Mouse (Mus musculus) heart, embryonic 10.5 days (tissue): ENCODE results near the gene Pofut1. TPM values are rescaled to one million over a fixed set of nuclear protein-coding genes. Genes with fewer than 3 reads are reported as not detected.
"Not testable (repeated sequence)": the region's sequence is repeated elsewhere in the genome, so short reads cannot be mapped to it uniquely, and the experiment has no call there.

Experiments used
- DNase-seq: peaks from one replicate; pipeline ENCODE4 v3.0.0-alpha.2; 2017; ENCODE audit warnings: low spot score
- H3K27ac ChIP-seq: fragments of 300-500 bp; sonication (generic); 2 replicates; pipeline ENCODE4 v1.5.1; 2016; ENCODE audit warnings: mild to moderate bottlenecking
- H3K27me3 ChIP-seq: fragments of 300-500 bp; sonication (generic); 2 replicates; pipeline ENCODE4 v1.6.1; 2016; ENCODE audit warnings: mild to moderate bottlenecking; ENCODE audit not compliant: poor library complexity, insufficient read depth, severe bottlenecking
- H3K36me3 ChIP-seq: fragments of 300-500 bp; sonication (generic); 2 replicates; pipeline ENCODE4 v1.6.1; 2016; ENCODE audit warnings: mild to moderate bottlenecking, moderate library complexity
- H3K4me1 ChIP-seq: fragments of 300-500 bp; sonication (generic); 2 replicates; pipeline ENCODE4 v1.6.1; 2016; ENCODE audit warnings: mild to moderate bottlenecking
- H3K4me3 ChIP-seq: fragments of 300-500 bp; sonication (generic); 2 replicates; pipeline ENCODE4 v1.5.1; 2016; ENCODE audit warnings: mild to moderate bottlenecking, moderate library complexity
- H3K9me3 ChIP-seq: fragments of 300-500 bp; sonication (generic); 2 replicates; pipeline ENCODE4 v1.6.1; 2016; ENCODE audit warnings: mild to moderate bottlenecking, moderate library complexity
- WGBS: fragments of 180-500 bp; shearing (Covaris S2); methylation state at CpG from one replicate; pipeline ENCODE4 v1.1.7; 2016; 5-methylcytosine and 5-hydroxymethylcytosine counted together
- polyA plus RNA-seq: library from polyadenylated mRNA; unstranded; fragments of >200 nt; fragmentation: Nextera tagmentation; extraction: Ambion mirVana; gene quantifications from 2 replicates; pipeline ENCODE4 v1.2.1, GENCODE M21; 2016

Gene Pofut1
- polyA plus RNA-seq, 1 experiment from 2014 or later = 6.1 TPM

GRCm38 (mm10) chr2:153276440-153276839 lies 35.1 kb downstream of the Pofut1 start:
- peaks cover 8% of the 10 kb centered on the region for H3K4me1 ChIP-seq
- H3K4me3 ChIP-seq = no peak overlapping the region
- H3K27me3 ChIP-seq = no peaks in the 10 kb centered on the region
- H3K36me3 ChIP-seq = no peaks in the 10 kb centered on the region
- H3K9me3 ChIP-seq = no peaks in the 10 kb centered on the region
- WGBS = 92% methylated on average over 8 of the region's 8 CpGs
- no peak overlapping the region for H3K27ac ChIP-seq
- no peak for DNase-seq

- DNase-seq, H3K4me1 ChIP-seq, H3K36me3 ChIP-seq, H3K27me3 ChIP-seq, H3K9me3 ChIP-seq, H3K27ac ChIP-seq, H3K4me3 ChIP-seq: not testable (repeated sequence)
- WGBS = 88% methylated on average over 5 of the region's 5 CpGs
Observed at GRCm38 (mm10) chr2:153276846-153277245, 35.5 kb downstream of the Pofut1 start.

GRCm38 (mm10) chr2:153278357-153278756 lies 37.0 kb downstream of the Pofut1 start:
- no peak overlapping the region for H3K4me3 ChIP-seq
- H3K27ac ChIP-seq = no peak overlapping the region
- WGBS = 82% methylated on average over 5 of the region's 5 CpGs

GRCm38 (mm10) chr2:153283919-153284318 lies 42.6 kb downstream of the Pofut1 start:
- WGBS = 87% methylated on average over 6 of the region's 6 CpGs
- H3K9me3 ChIP-seq = no peaks in the 10 kb centered on the region
- no peak for DNase-seq

More at GRCm38 (mm10) chr2:153278357-153278756, 37.0 kb downstream of the Pofut1 start:
- no peak for DNase-seq
- Histone ChIP-seq H3K36me3 (no peaks in the 10 kb centered on the region), H3K27me3 (no peaks in the 10 kb centered on the region), H3K4me1 (peaks cover 4% of the 10 kb centered on the region; the same call in 1 of the 2 replicates), H3K9me3 (no peaks in the 10 kb centered on the region)

GRCm38 (mm10) chr2:153286524-153286923 lies 45.2 kb downstream of the Pofut1 start:
- no peak for DNase-seq
- Histone ChIP-seq H3K4me1 (peaks cover 8% of the 10 kb centered on the region; the same call in 1 of the 2 replicates), H3K27me3 (no peaks in the 10 kb centered on the region), H3K36me3 (no peaks in the 10 kb centered on the region), H3K4me3 (no peak overlapping the region), H3K27ac (no peak overlapping the region), H3K9me3 (no peaks in the 10 kb centered on the region)
- WGBS = 77% methylated on average over 4 of the region's 4 CpGs

More at GRCm38 (mm10) chr2:153283919-153284318, 42.6 kb downstream of the Pofut1 start:
- no peaks in the 10 kb centered on the region; the same call in 1 of the 2 replicates for H3K4me1 ChIP-seq
- H3K4me3 ChIP-seq = no peak overlapping the region
- H3K27me3 ChIP-seq = no peaks in the 10 kb centered on the region
- H3K27ac ChIP-seq = no peak overlapping the region
- H3K36me3 ChIP-seq = no peaks in the 10 kb centered on the region

GRCm38 (mm10) chr2:153287835-153288234 lies 46.5 kb downstream of the Pofut1 start:
- peaks cover 20% of the 10 kb centered on the region for H3K4me1 ChIP-seq
- H3K9me3 ChIP-seq = no peaks in the 10 kb centered on the region
- 72% methylated on average over 6 of the region's 6 CpGs for WGBS
- H3K27ac ChIP-seq = no peak overlapping the region
- H3K27me3 ChIP-seq = no peaks in the 10 kb centered on the region
- no peak overlapping the region for H3K4me3 ChIP-seq
- no peaks in the 10 kb centered on the region for H3K36me3 ChIP-seq
- no peak for DNase-seq

- H3K27ac ChIP-seq = peak within 1 kb of the TSS; percentile 92
- H3K36me3 ChIP-seq = no peaks in the 10 kb centered on the region
- H3K4me3 ChIP-seq = peak within 1 kb of the TSS; percentile 99
- H3K4me1 ChIP-seq = peaks cover 20% of the 10 kb centered on the region
- H3K9me3 ChIP-seq = no peaks in the 10 kb centered on the region
- DNase-seq = peak; percentile 92
- no peaks in the 10 kb centered on the region for H3K27me3 ChIP-seq
- under 1% methylated on average over 63 of the region's 63 CpGs for WGBS
Observed at GRCm38 (mm10) chr2:153290938-153291928, 49.9 kb downstream of the Pofut1 start, which contains the start of gene Kif3b. TSS of gene Kif3b (plus strand) at chr2:153291413.

- Histone ChIP-seq H3K27me3 (no peaks in the 10 kb centered on the region), H3K4me3 (peak overlapping the region; percentile 99), H3K27ac (no peak overlapping the region), H3K4me1 (peaks cover 20% of the 10 kb centered on the region), H3K36me3 (no peaks in the 10 kb centered on the region), H3K9me3 (no peaks in the 10 kb centered on the region)
- 45% methylated on average over 7 of the region's 7 CpGs for WGBS
- DNase-seq = no peak
Observed at GRCm38 (mm10) chr2:153292305-153292861, 51.0 kb downstream of the Pofut1 start.

- Histone ChIP-seq H3K36me3 (no peaks in the 10 kb centered on the region), H3K27me3 (no peaks in the 10 kb centered on the region), H3K9me3 (no peaks in the 10 kb centered on the region), H3K4me1 (peaks cover 20% of the 10 kb centered on the region), H3K27ac (no peak overlapping the region), H3K4me3 (no peak overlapping the region)
- 90% methylated on average over 4 of the region's 4 CpGs for WGBS
- DNase-seq = no peak
Observed at GRCm38 (mm10) chr2:153295196-153295595, 53.9 kb downstream of the Pofut1 start.

- H3K36me3 ChIP-seq = no peaks in the 10 kb centered on the region
- H3K4me3 ChIP-seq = no peak overlapping the region
- WGBS = 89% methylated on average over 4 of the region's 4 CpGs
- no peak for DNase-seq
- H3K4me1 ChIP-seq = 0 out of 2 replicates have a peak, but pooled peaks cover under 1% of the 10 kb centered on the region
- H3K27me3 ChIP-seq = no peaks in the 10 kb centered on the region
- no peak overlapping the region for H3K27ac ChIP-seq
- no peaks in the 10 kb centered on the region for H3K9me3 ChIP-seq
Observed at GRCm38 (mm10) chr2:153297771-153298170, 56.4 kb downstream of the Pofut1 start.

GRCm38 (mm10) chr2:153298460-153298859 lies 57.1 kb downstream of the Pofut1 start:
- Histone ChIP-seq H3K4me3 (no peak overlapping the region), H3K36me3 (no peaks in the 10 kb centered on the region), H3K4me1 (no peaks in the 10 kb centered on the region), H3K27ac (no peak overlapping the region), H3K27me3 (no peaks in the 10 kb centered on the region), H3K9me3 (no peaks in the 10 kb centered on the region)
- no peak for DNase-seq
- 69% methylated on average over 4 of the region's 4 CpGs for WGBS

GRCm38 (mm10) chr2:153298863-153299262 lies 57.5 kb downstream of the Pofut1 start:
- Histone ChIP-seq H3K27me3 (no peaks in the 10 kb centered on the region), H3K36me3 (no peaks in the 10 kb centered on the region), H3K9me3 (no peaks in the 10 kb centered on the region), H3K27ac (no peak overlapping the region), H3K4me3 (no peak overlapping the region), H3K4me1 (no peaks in the 10 kb centered on the region)
- WGBS = 74% methylated on average over 4 of the region's 4 CpGs
- DNase-seq = no peak

- no peak overlapping the region for H3K4me3 ChIP-seq
- no peak for DNase-seq
- H3K27ac ChIP-seq = no peak overlapping the region
- peaks cover 10% of the 10 kb centered on the region; the same call in 1 of the 2 replicates for H3K4me1 ChIP-seq
- H3K9me3 ChIP-seq = no peaks in the 10 kb centered on the region
- no peaks in the 10 kb centered on the region for H3K36me3 ChIP-seq
- WGBS = 84% methylated on average over 5 of the region's 5 CpGs
- H3K27me3 ChIP-seq = no peaks in the 10 kb centered on the region
Observed at GRCm38 (mm10) chr2:153301123-153301522, 59.8 kb downstream of the Pofut1 start.
